Mouse (Mus musculus) cerebral cortex, adult 2 months (tissue): ENCODE measurements around the gene Selenom.

Source experiments
- WGBS: fragments of 180-500 bp; shearing (Covaris S2); methylation state at CpG from one replicate; pipeline ENCODE4 v1.1.7; 2018; 5-methylcytosine and 5-hydroxymethylcytosine counted together

Gene Selenom

GRCm38 (mm10) chr11:3515216-3515615 is 732 bp downstream of the Selenom start:
- WGBS: 11% methylated on average over 4 of the region's 4 CpGs

GRCm38 (mm10) chr11:3515637-3516036 is 1.2 kb downstream of the Selenom start:
- 61% methylated on average over 4 of the region's 4 CpGs for WGBS

GRCm38 (mm10) chr11:3516121-3516520 is 1.6 kb downstream of the Selenom start:
- 74% methylated on average over 5 of the region's 5 CpGs for WGBS

- 21% methylated on average over 50 of the region's 50 CpGs for WGBS
These were observed 2.7 kb downstream of the Selenom start for GRCm38 (mm10) chr11:3516859-3517845.

GRCm38 (mm10) chr11:3517846-3518732 is 3.6 kb downstream of the Selenom start:
- WGBS: 61% methylated on average over 13 of the region's 13 CpGs

GRCm38 (mm10) chr11:3519051-3519726 is 4.7 kb downstream of the Selenom start:
- WGBS: 79% methylated on average over 4 of the region's 4 CpGs

GRCm38 (mm10) chr11:3519756-3520398 is 5.4 kb downstream of the Selenom start:
- WGBS: 84% methylated on average over 11 of the region's 11 CpGs

- 80% methylated on average over 14 of the region's 14 CpGs for WGBS
These were observed 6.4 kb downstream of the Selenom start for GRCm38 (mm10) chr11:3520919-3521318.

GRCm38 (mm10) chr11:3521339-3522224 is 7.1 kb downstream of the Selenom start:
- WGBS: 75% methylated on average over 23 of the region's 23 CpGs

- 92% methylated on average over 17 of the region's 17 CpGs for WGBS
These were observed 8.0 kb downstream of the Selenom start for GRCm38 (mm10) chr11:3522285-3523000.

- WGBS: 89% methylated on average over 7 of the region's 7 CpGs
These were observed 9.5 kb downstream of the Selenom start for GRCm38 (mm10) chr11:3523840-3524582.

GRCm38 (mm10) chr11:3525560-3525959 is 11.1 kb downstream of the Selenom start:
- 89% methylated on average over 4 of the region's 4 CpGs for WGBS

- WGBS: 82% methylated on average over 9 of the region's 9 CpGs
These were observed 11.7 kb downstream of the Selenom start for GRCm38 (mm10) chr11:3526207-3526606.

- 89% methylated on average over 24 of the region's 24 CpGs for WGBS
These were observed 12.7 kb downstream of the Selenom start for GRCm38 (mm10) chr11:3526979-3527738.

- WGBS: 67% methylated on average over 8 of the region's 8 CpGs
These were observed 13.3 kb downstream of the Selenom start for GRCm38 (mm10) chr11:3527766-3528165.

GRCm38 (mm10) chr11:3528208-3528607 is 13.7 kb downstream of the Selenom start:
- WGBS: 91% methylated on average over 6 of the region's 6 CpGs

- 77% methylated on average over 20 of the region's 20 CpGs for WGBS
These were observed 15.2 kb downstream of the Selenom start for GRCm38 (mm10) chr11:3529476-3530252.
